Mouse (Mus musculus): ENCODE results near the gene Rpl18. TPM values are rescaled to one million over a fixed set of nuclear protein-coding genes. Genes with fewer than 3 reads are reported as not detected.
A peak's percentile ranks its signal among the peaks of the same experiment; 100 is the strongest.

Gene Rpl18
- polyA plus RNA-seq, 1 experiment from 2014 or later: 893 TPM

DNA sequence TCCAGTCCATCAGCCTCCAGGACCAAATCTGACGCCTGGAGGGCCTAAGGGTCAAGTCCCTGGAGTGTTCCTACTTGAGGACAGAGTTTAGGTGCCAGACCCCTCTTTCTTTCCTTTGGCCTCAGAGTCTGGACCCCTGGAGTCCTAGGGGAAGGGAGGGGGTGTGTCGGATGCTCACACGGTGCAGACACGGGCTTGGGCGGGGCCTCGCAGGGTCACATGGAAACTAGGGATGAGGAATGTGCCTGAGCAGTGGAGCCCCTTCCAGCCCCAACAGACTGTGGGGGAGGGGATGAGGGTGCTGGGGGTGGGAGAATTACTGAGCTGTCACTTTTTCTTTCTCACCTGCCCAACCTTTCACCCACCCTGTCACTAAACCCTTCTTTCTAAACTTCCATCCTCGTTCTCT is 9.4 kb upstream of the Rpl18 start:
- Histone ChIP-seq H3K4me1 (replicated peaks; ENCODE audit: control insufficient read depth, insufficient read depth) (peaks cover 15% of the 10 kb centered on the region; the same call in 1 of the 2 replicates), H3K4me3 (ENCODE audit: low read depth, low read length) (peak overlapping the region; percentile 65), H3K4me2 (replicated peaks; ENCODE audit: low read depth) (peak overlapping the region; percentile 99), H3K27me3 (ENCODE audit: control insufficient read depth, insufficient read depth, low read length) (no peaks in the 10 kb centered on the region), H3K36me3 (ENCODE audit: control insufficient read depth, insufficient read depth, low read length) (peaks cover 10% of the 10 kb centered on the region; the same call in 1 of the 2 replicates), H3K9ac (ENCODE audit: low read length) (peak overlapping the region; percentile 91), H3K9me3 (ENCODE audit: control insufficient read depth, low read length) (no peaks in the 10 kb centered on the region), H3K27ac (replicated peaks) (peak overlapping the region; percentile 96)
- WGBS: 1% methylated on average over 7 of the region's 7 CpGs
- peak; percentile 84 for DNase-seq (ENCODE audit: low spot score)
- peak; percentile 14; the same call in 1 of the 2 replicates for ATAC-seq (ENCODE audit: low FRiP score, low TSS enrichment)
- TF ChIP-seq EP300 (optimal IDR thresholded peaks at IDR 0.05) (no peak), CTCF (IDR thresholded peaks at IDR 0.05; ENCODE audit: low read depth) (no peak)

DNA sequence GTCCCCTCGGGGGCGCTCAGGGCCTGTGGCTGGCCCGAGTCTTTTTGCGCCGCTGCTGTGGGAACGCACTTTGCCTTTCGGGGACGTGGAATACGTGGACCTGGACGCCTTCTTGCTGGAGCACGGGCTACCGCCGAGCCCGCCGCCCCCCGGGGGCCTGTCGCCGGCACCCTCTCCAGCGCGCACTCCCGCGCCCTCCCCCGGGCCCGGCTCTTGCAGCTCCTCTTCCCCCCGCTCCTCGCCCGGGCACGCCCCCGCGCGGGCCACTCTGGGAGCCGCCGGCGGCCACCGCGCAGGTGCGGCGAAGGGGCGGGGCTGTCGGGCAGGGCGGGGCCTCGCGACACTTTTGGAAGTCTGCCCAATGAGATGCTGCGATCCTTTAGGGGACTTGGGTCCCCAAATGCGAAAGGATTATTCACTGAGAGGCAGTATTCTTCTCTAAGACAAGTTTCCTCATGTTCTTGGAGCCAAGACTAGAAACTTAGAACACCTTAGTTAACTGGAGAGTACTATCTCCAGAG is 8.5 kb upstream of the Rpl18 start:
- H3K36me3 ChIP-seq (ENCODE audit: control insufficient read depth, insufficient read depth, low read length): peaks cover 17% of the 10 kb centered on the region
- no peak for TF ChIP-seq EP300 (optimal IDR thresholded peaks at IDR 0.05)
- peak; percentile 17; the same call in 1 of the 2 replicates for TF ChIP-seq CTCF (IDR thresholded peaks at IDR 0.05; ENCODE audit: low read depth)
- peak overlapping the region; percentile 91 for H3K9ac ChIP-seq (ENCODE audit: low read length)
- ATAC-seq (ENCODE audit: low FRiP score, low TSS enrichment) (peak; percentile 13; the same call in 1 of the 2 replicates), DNase-seq (ENCODE audit: low spot score) (peak; percentile 93)
- peak overlapping the region; percentile 96 for H3K27ac ChIP-seq (replicated peaks)
- WGBS: under 1% methylated on average over 40 of the region's 45 CpGs
- peak overlapping the region; percentile 99 for H3K4me2 ChIP-seq (replicated peaks; ENCODE audit: low read depth)
- H3K9me3 ChIP-seq (ENCODE audit: control insufficient read depth, low read length): no peaks in the 10 kb centered on the region
- no peaks in the 10 kb centered on the region for H3K27me3 ChIP-seq (ENCODE audit: control insufficient read depth, insufficient read depth, low read length)
- peaks cover 15% of the 10 kb centered on the region; the same call in 1 of the 2 replicates for H3K4me1 ChIP-seq (replicated peaks; ENCODE audit: control insufficient read depth, insufficient read depth)
- peak overlapping the region; percentile 65 for H3K4me3 ChIP-seq (ENCODE audit: low read depth, low read length)

DNA sequence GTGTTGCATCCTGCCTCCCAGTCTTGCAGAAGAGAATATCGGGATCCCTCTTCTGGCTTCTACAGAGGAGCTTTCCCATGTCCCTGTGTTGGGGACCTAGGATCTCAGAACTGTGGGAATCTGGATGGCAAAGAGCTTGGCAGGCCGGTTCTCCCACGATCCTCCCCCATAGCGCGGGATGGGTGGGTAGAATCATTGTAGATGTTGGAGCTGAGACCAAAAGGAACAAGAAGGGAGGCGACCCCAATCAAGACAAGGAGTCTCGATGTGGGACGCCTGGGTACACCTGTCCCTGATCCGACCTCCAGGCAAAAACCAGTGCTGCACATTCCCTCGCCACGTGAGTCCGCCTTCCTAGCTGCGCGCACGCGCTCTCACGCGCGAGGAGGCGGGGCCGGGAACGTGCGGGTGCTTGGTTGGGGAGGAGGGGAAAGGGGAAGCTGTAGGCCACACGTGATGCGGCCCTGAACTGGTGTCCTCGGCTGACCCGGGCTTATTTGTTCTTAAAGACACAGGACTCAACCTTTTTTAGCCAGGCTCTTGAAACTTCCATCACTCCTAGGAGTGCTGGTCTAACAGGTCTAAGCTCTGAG is 7.8 kb upstream of the Rpl18 start:
- peaks cover 21% of the 10 kb centered on the region for H3K36me3 ChIP-seq (ENCODE audit: control insufficient read depth, insufficient read depth, low read length)
- under 1% methylated on average over 26 of the region's 27 CpGs for WGBS
- peak overlapping the region; percentile 65 for H3K4me3 ChIP-seq (ENCODE audit: low read depth, low read length)
- peak overlapping the region; percentile 96 for H3K27ac ChIP-seq (replicated peaks)
- TF ChIP-seq EP300 (optimal IDR thresholded peaks at IDR 0.05) (no peak), CTCF (IDR thresholded peaks at IDR 0.05; ENCODE audit: low read depth) (no peak)
- peak overlapping the region; percentile 99 for H3K4me2 ChIP-seq (replicated peaks; ENCODE audit: low read depth)
- H3K4me1 ChIP-seq (replicated peaks; ENCODE audit: control insufficient read depth, insufficient read depth): peaks cover 15% of the 10 kb centered on the region; the same call in 1 of the 2 replicates
- peak overlapping the region; percentile 91 for H3K9ac ChIP-seq (ENCODE audit: low read length)
- no peaks in the 10 kb centered on the region for H3K9me3 ChIP-seq (ENCODE audit: control insufficient read depth, low read length)
- no peaks in the 10 kb centered on the region for H3K27me3 ChIP-seq (ENCODE audit: control insufficient read depth, insufficient read depth, low read length)
- ATAC-seq (ENCODE audit: low FRiP score, low TSS enrichment) (peak; percentile 25), DNase-seq (ENCODE audit: low spot score) (peak; percentile 98)

DNA sequence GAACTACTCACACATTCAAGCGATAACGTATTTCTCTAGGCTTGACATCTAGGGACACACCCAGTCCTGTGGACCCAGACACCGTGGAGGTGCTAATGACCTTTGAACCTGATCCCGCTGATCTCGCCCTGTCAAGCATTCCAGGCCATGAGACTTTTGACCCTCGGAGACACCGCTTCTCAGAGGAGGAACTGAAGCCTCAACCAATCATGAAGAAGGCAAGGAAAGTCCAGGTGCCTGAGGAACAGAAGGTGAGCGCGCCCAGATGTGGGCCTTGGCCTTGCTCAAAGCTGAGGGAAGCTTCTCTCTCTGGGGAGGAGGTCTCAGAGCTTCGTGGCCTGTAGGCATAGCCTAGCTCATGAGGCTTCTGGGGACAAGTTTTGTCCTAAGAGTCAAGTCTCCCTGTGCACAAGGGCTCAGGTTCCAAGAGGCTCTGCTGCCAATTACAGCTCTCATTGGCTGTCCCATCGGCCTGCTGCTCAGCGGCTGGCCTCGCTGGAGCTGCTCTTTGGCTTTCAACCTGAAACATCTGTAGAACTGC is 7.0 kb upstream of the Rpl18 start:
- DNase-seq (ENCODE audit: low spot score) (peak; percentile 61), ATAC-seq (ENCODE audit: low FRiP score, low TSS enrichment) (no peak)
- H3K4me3 ChIP-seq (ENCODE audit: low read depth, low read length): peak overlapping the region; percentile 24; the same call in 1 of the 2 replicates
- TF ChIP-seq EP300 (optimal IDR thresholded peaks at IDR 0.05) (no peak), CTCF (IDR thresholded peaks at IDR 0.05; ENCODE audit: low read depth) (no peak)
- H3K9me3 ChIP-seq (ENCODE audit: control insufficient read depth, low read length): no peaks in the 10 kb centered on the region
- H3K36me3 ChIP-seq (ENCODE audit: control insufficient read depth, insufficient read depth, low read length): peaks cover 23% of the 10 kb centered on the region
- H3K27ac ChIP-seq (replicated peaks): peak overlapping the region; percentile 96
- no peaks in the 10 kb centered on the region for H3K27me3 ChIP-seq (ENCODE audit: control insufficient read depth, insufficient read depth, low read length)
- peaks cover 15% of the 10 kb centered on the region; the same call in 1 of the 2 replicates for H3K4me1 ChIP-seq (replicated peaks; ENCODE audit: control insufficient read depth, insufficient read depth)
- WGBS: 24% methylated on average over 13 of the region's 13 CpGs
- H3K9ac ChIP-seq (ENCODE audit: low read length): peak overlapping the region; percentile 43
- peak overlapping the region; percentile 99 for H3K4me2 ChIP-seq (replicated peaks; ENCODE audit: low read depth)

DNA sequence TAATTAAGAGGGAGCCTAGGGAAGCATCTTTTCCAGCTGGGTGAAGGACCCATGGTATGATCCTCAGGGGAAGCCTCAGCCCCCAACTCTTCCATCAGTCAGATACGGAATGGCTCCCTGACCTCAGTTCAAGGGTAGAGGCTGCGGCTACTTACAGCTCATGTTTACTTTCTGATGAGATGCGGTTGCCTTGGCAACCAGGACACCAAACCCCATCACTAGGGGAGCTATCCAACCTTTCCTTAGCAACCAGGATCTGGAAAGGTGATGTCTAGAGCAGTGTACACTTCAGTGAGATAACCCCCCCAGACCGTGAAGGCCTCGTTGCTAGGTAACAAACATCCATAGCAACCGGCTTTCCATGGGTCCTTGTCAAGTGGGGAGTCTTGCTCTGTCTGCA is 6.2 kb upstream of the Rpl18 start:
- Histone ChIP-seq H3K4me3 (ENCODE audit: low read depth, low read length) (no peak overlapping the region), H3K4me1 (replicated peaks; ENCODE audit: control insufficient read depth, insufficient read depth) (peaks cover 11% of the 10 kb centered on the region; the same call in 1 of the 2 replicates), H3K9me3 (ENCODE audit: control insufficient read depth, low read length) (no peaks in the 10 kb centered on the region), H3K27me3 (ENCODE audit: control insufficient read depth, insufficient read depth, low read length) (no peaks in the 10 kb centered on the region), H3K36me3 (ENCODE audit: control insufficient read depth, insufficient read depth, low read length) (peaks cover 27% of the 10 kb centered on the region), H3K4me2 (replicated peaks; ENCODE audit: low read depth) (no peak overlapping the region), H3K27ac (replicated peaks) (peak overlapping the region; percentile 4; the same call in 1 of the 2 replicates), H3K9ac (ENCODE audit: low read length) (no peak overlapping the region)
- ATAC-seq (ENCODE audit: low FRiP score, low TSS enrichment): no peak
- 35% methylated on average over 6 of the region's 6 CpGs for WGBS
- TF ChIP-seq CTCF (IDR thresholded peaks at IDR 0.05; ENCODE audit: low read depth): no peak
- no peak for TF ChIP-seq EP300 (optimal IDR thresholded peaks at IDR 0.05)
- no peak for DNase-seq (ENCODE audit: low spot score)

All from stomach, postnatal 0 days (tissue).